Mouse (Mus musculus) C2C12 (cell line): ENCODE measurements around the gene Dhrs2.

Experiments
- CEBPB ChIP-seq: IDR thresholded peaks from one replicate; pipeline ENCODE4 v1.6.1; 2011; ENCODE audit warnings: low read depth, mild to moderate bottlenecking, control low read depth, moderate library complexity
- CTCF ChIP-seq: IDR thresholded peaks from one replicate; pipeline ENCODE4 v1.5.1; 2011; ENCODE audit not compliant: control insufficient read depth, insufficient read depth, insufficient read length
- FOSL1 ChIP-seq: IDR thresholded peaks from one replicate; pipeline ENCODE4 v1.8.0; 2011; ENCODE audit warnings: mild to moderate bottlenecking, low read length; ENCODE audit not compliant: poor library complexity, insufficient read depth, severe bottlenecking
- MAX ChIP-seq: IDR thresholded peaks from one replicate; pipeline ENCODE4 v1.6.1; 2011; ENCODE audit warnings: mild to moderate bottlenecking, control low read depth
- MYOD1 ChIP-seq: IDR thresholded peaks from one replicate; pipeline ENCODE4 v1.6.1; 2011; ENCODE audit warnings: low read depth; ENCODE audit not compliant: control insufficient read depth, insufficient read length
- MYOG ChIP-seq: IDR thresholded peaks from one replicate; pipeline ENCODE4 v1.6.1; 2011; ENCODE audit not compliant: control insufficient read depth, insufficient read length; ENCODE audit errors: extremely low read depth
- USF1 ChIP-seq: IDR thresholded peaks from one replicate; pipeline ENCODE4 v1.6.1; 2011; ENCODE audit warnings: low read depth, mild to moderate bottlenecking, control low read depth, moderate library complexity

- TF ChIP-seq CTCF (no peak), MAX (no peak), USF1 (no peak), MYOD1 (no peak), MYOG (no peak), CEBPB (no peak), FOSL1 (no peak)
Observed at GRCm38 (mm10) chr14:55174164-55174563, 47.6 kb upstream of the Dhrs2 start.
